Mouse (Mus musculus) adipocyte (in vitro differentiated cells): ENCODE results near the gene Mycbp.

Source experiments
- DNase-seq: peaks from one replicate; pipeline ENCODE4 v3.0.0-alpha.2; 2016; ENCODE audit warnings: low spot score

The Mycbp gene

DNA sequence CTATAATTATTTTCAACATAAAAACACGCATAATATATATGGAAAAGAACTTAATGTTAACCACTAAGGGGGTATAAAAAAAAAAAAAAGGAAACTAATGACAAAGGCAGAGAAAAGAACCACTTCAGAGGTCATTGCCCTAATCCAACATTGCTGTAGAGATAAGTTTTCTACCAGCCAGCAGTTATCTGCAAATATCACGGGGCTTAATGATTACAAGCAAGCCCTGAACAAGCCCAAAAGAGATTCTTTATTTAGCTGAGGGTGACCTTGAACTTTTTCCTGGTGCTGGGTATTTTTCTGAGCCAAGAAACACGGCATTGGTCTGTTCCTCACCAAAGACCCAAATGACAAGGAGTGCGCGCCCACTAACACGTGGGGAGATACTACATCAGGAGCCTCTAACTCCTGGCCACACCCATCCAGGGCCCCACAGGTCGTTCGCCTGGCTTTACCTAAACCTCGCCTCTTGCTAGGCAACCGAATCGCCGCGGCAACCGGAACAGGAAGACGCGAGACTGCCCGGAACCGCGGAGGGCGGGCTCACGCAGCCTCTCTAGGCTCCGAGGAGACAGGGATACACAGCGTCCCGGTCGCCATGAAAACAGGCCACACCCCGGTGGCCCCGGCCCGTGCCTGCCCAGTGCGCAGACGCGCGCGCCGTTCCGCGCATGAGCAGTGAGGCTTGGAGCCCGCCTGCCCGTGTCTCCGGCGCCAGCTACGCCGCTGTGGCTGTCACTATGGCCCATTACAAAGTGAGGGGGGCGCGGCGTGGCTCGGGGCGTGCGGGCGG, at the start of gene Mycbp:
TSS of gene Mycbp (plus strand) at position 500 of the 793 bp plus-strand sequence.
- DNase-seq: peak; percentile 97

DNA sequence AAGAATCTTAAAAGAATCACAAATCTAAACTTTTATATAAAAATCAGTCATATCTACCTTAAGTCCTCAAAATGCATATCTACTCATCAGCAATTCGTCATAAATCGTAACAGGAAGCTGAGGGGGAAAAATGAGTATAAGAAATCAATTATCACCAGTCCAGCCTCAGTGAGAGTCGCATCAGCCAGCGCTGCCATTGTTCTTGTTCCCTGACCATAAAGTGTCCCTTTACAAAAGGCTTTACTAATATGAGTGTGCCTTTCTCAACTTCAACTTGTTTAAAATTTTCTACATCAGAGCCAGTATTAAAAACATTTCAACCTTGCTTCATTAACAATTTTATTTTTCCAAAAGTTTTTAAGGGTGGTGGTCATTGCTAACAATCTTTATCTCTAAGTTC, 47.7 kb upstream of the Mycbp start:
- DNase-seq: no peak

DNA sequence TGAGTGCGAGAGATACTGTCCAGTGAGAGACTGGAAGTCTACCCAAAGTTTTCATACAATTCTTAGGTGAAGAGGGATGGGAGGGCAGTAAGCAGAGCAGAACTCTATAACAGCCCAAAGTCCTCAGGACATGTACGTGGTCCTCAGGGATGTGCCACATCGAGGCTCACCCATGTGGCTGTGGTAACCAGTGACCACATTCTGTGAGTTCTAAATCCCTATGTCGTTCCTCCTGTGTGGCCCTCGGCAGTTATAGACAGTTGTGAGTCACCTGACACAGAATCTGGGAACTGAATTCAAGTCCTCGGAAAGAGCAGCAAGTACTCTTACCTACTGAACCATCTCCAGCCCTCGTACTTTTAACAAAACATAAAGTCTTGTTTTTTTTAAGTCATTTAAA, 46.5 kb upstream of the Mycbp start:
- no peak for DNase-seq

DNA sequence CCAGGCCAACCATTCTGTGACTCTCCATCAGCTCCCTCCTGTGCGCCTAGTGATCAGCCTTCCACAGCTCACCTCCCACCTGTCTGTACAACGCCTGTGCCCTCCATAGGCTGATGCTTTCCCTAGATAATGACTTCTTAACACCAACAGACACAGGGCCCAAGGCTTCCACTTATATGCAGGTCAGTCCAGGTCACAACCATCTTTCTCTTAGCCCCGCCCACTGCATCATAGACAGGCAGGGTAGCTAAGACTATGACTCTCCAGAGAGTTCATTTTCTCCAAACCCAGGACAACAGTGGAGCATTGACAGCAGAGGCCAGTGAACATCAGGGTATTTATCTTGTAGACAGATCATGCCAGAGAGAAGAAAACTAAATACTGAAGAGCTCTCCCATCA, 45.3 kb upstream of the Mycbp start, which contains the start of gene 4933427I04Rik:
TSS of gene 4933427I04Rik (plus strand) at position 301 of the 400 bp plus-strand sequence.
- DNase-seq: no peak

DNA sequence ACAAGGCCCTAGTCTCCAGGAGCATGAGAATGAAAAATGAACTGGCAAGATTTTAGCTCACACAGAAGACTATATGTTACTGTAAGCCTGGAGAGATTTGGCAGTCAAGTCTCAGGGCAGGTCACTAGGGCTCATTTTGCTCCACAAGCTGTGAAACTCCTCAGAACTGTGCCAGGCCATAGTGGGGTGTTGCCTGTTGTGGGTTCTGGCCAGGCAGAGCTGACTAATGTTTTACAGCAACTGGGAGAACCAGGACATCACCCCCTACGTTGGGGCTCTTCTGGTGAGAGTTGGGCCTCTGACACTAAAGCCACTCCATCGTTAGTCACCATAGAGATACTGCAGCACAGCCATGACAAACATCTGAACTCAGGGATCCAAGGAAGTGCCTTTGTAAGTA, 44.8 kb upstream of the Mycbp start:
- DNase-seq: no peak

DNA sequence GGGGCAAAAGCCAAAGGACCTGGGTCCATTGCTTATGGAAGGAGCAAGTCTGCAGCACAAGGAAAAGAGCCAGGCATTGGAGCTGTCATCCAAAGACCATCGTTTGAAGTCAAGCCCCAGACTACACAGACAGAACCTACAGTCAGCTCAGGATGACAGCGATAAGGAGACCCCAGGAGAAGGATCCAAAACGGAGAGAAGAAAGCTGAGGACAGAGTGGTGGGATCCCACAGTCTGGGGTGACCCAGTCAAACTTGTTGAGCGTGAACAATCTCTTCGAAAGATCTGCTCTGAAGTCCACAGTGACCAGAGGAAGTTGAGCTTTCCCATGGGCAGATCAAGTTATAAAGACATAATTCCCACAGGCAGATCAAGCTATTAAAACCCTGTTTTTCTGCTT, 44.0 kb upstream of the Mycbp start:
- no peak for DNase-seq

DNA sequence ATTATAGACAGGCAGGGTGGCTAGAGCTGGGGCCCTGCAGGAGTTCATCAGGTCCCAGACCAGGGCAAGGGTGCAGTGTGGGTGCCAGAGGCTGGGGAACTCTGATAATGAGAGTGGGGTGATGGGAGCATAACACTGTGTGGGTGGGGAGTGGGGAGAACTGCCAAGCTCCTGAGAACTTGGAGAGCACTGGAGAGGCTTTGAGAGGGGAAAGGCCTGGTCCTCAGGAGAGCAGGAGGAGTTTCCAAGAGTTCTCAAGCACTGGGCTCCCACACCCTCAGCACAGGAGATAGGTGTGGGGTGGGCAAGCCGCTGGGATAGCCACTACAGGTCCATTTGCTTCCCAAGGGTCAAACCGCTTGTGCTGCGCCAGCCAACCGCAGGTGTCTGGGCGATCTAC, 10.9 kb upstream of the Mycbp start:
- peak; percentile 43 for DNase-seq

DNA sequence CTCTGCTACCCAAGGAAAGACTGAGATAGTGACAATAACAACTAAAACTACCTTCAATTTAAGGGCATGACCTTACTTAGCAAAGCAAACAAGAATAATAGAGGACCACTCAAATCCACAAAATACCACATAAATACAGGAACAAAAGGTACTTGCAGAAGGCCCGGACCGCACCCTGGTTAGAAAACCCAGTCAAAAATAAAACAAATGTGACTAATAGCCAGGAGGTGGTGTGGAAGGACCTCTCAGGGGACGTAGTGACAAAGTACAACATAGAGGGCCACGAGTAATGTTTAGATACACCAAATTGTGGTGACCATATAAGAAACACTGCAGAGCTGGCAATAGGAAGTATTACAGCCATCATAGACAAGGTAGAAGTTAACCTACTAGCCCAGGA, 10.3 kb upstream of the Mycbp start:
- no peak for DNase-seq

DNA sequence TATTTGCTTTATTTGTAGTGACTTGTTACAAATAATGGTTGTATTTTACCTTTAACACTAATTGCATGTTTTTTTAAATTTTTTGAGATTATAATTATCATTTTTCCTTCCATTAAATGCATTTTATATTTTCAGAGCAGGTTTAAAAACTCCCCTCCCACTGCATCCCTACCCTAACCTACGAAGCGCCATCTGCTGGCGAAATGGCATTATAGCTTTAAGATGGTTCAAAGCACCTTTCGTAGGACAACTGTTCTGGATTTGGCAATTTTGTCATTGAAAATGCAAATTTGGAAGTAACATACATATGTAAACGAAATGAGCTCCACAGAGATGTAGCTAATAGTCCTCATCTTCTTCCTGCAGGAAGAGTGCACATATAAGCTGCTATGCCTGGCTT, 5.9 kb upstream of the Mycbp start:
- peak; percentile 70 for DNase-seq

DNA sequence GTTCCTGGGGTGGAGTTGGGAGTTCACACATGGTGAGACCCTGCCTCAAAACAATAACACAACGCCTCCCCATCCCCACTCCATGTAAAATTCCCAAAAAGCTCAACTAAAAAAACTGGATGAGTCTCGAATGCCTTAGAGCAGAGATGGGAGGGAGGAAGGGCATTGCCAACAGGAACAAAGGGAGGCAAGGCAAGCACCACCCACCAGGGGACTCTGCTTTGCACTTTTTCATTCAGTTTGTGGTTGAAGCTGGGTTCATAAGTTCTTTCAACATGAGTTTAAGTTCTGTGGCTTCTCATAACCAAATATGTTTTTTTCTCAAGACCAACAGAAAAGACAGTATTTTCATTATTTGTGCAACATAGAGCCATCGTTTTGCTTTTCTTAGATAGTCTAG, 1.2 kb upstream of the Mycbp start:
- DNase-seq: no peak

DNA sequence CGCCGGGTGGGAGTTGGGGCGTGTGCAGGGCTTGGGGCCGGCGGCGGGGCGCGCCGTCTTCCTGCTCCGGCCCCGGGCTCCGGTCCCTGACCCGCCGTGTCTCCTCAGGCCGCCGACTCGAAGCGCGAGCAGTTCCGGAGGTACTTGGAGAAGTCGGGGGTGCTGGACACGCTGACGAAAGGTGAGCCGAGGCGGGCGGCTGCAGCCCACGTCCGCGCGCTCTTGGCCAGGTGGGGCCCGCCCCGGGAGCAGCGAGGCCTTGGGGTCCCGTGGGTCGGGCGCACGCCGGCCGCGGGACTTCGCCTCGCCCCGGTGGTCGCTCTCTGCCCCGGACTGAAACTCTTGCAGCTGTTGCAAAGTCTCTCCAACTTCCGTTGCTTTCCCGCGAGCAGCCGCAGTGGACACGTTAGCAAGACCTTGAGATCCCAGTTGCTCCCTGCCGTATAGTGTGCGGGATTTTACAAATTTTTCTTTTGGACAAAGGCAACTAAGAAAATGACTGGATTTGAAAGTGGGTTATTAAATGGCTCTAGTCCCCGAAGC, 565 bp downstream of the Mycbp start:
- peak; percentile 45 for DNase-seq

DNA sequence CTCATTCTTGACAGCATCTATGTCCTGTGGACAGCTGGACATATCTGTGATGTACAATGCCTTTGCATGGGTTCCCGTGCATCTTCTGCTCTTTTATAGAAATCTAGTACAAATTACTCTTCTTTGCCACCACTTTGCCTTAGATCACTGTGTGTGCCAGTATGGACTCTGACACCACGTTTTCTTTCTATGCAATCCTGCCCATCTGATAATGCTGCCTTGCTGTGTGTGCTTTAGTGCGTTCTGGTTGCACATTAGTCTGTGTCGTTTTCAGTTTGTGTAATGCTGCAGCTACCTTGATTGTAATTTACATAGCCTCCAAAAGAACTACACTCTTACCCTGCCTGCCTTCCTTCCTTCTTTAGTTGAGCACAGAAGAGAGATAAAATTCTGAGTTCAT, 6.9 kb downstream of the Mycbp start:
- no peak for DNase-seq

DNA sequence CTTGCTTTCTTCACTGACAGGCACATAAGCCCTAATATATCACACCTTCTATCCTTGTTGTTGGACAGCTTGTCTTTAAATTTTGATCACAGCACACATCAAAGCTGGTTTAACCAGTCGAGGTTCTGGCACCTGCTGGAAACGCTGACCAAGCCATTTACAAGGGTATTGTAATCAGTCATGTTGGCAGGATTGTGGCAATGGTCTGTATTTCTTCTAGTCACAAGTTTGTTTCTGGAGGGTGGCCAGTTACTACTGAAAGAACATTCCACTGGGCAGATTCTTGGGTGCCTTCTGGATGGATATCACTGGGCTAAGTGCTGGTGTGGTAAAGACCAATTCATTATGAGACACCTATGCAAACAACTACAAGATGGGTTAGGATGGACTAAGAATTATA, 7.8 kb downstream of the Mycbp start:
- peak; percentile 74 for DNase-seq

DNA sequence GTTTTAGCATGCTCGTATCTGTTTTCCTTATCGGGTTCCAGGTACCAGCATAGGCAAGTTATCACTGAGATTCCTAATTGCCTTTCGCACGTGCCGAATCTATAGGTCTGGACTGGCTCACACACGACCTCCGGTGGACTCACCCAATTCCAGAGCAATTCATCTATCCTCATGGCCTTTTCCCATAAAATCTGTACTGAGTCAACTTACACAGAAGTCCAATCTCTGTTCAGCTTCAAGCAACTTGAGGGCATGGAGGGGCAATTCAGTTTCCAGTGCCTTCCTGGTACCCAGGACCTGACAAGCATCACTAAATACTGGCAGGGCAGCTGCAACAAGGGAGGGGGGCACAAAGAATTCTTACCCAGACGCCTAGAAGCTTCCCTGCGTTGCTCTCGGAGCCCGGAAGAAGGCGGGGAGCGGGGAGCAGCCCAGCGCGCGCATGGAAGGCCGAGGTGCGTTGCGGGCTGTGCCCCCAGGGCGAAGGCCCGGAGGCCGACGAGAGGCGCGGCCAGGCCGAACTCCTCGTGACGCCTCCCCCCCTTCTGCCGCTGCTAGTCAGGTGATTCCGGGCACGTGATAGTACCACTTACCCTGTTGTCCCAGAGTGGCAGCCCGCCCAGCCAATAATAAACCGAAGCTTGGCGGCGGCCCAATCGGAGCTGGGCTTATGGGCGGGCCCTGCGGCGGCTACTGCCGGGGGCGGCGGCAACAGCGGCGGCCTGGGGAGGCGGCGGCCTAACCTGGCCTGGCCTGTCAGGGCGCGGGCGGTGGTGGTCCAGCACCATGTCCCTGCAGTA, 12.3 kb downstream of the Mycbp start, which contains the start of gene Rragc:
TSS of gene Rragc (plus strand) at position 699 of the 800 bp plus-strand sequence.
- DNase-seq: peak; percentile 98

DNA sequence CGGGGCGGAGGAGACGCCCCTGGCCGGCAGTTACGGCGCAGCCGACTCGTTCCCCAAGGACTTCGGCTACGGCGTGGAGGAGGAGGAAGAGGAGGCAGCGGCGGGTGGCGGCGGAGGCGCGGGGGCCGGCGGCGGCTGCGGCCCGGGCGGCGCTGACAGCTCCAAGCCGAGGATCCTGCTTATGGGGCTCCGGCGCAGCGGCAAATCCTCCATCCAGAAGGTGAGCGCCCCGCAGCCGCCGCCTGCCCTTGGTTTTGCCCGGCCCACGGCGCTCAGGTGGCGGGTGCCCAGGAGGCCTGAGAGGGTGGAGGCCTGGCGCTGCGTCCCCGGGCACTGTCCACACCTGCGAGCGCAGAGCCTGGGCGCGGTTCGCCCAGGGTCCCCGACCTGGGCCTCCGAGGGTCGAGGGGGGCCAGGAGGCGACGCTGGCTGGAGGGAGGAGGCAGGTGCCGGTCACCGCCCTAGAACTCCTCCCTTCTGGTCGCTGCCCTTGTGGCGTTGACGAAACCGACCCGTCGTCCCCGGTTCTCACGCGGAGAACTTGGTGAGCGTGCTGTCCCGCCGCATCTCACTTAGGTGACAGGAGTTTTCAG, 13.0 kb downstream of the Mycbp start, which contains the start of gene 4930535I16Rik:
TSS of gene 4930535I16Rik (minus strand) at position 475 of the 593 bp plus-strand sequence.
- DNase-seq: peak; percentile 42

DNA sequence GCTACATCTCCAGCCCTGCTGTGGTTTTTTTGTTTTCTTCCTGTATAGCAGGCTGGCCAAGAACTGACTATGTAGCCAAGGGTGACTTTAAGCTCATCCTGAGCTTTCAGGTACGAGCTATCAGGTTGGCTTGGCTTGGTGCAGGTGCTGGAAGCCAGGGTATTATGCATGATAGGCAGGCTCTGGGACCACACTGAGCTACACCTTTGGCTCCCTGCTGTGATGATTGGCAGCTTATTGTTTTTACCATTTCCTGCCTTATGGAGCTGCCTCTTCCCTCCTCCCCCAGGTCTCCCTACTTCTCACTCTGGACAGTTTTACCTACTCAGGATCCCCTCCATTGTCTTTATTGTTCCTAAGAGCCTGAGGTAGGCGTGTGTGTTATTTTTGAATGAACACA, 14.2 kb downstream of the Mycbp start:
- no peak for DNase-seq

DNA sequence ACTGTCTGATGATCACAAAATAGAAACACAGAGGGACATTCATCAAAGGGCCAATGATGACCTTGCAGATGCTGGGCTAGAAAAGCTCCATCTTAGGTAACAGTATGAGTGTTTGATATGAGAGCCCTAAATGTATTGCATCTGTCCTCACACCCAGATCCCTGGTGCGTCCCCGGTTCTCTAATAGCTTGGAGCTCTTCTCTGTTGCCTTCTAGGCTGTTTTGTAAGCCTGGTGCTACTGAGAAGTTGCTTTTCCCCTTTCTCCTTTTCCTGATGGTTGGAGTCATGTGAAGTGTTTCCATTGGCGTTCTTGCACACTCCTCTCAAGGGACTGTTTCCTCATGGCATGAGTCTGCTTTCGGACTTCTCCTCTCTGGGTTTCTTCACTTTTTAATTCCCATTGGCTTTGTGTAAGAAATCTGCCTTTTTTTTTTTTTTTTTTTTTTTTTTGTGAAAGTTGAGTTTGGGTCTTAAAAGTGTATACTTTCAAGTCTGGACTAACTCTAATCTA, 16.5 kb downstream of the Mycbp start:
- peak; percentile 84 for DNase-seq

DNA sequence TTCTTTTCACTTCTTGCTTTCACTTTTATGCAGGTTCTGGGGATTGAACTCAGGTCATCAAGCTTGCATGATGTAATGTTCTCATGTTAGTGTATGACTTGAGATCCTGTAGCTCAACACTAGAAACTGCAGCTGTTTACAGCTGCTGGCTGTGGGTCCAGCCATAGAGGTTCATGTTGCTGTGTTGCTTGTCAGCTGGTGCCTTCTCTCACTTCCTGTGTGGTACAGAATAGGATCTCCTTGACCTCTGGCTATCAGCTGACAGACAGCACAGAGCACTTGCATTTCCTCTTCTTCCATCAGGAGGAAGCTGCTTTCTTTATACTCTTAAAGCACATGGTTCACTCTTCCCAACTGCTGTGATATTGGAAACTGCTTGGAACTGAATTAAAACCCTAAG, 23.3 kb downstream of the Mycbp start:
- DNase-seq: no peak

DNA sequence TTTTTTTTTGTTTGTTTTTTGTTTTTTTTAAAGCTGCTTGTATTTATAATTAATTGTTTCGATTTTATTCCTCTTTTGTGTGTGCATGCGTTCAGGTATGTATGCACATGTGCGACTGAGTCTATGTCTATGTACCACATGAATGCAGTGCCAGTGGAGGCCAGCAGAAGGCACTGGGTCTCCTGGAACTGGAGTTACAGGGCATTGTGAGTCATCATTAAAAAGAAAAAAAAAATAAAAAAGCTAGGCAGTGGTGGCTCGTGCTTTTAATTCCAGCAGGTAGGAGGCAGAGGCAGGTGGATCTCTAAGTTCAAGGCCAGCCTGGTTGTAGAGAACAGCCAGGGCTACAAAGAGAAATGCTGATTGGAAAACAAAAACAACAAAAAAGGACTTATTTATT, 25.4 kb downstream of the Mycbp start:
- DNase-seq: no peak

DNA sequence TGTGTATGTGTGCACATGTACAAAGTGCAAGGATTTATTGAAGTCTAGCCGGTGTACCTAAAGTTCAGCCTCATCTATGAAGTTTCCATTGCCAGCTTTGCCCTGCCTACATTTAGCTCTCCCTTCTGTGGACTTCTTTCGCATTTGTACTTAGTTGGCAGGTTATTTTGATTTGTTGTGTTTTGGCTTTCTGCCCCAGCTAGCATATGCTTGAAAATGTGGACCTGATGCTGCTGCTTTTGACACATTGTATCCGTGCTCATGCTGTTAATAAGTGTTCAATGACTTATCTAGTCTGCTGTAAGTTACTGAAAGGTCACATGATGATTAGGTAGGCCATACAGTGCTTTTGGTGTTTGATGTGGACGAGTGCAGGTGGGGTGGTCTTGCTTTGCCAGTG, 29.7 kb downstream of the Mycbp start:
- peak; percentile 42 for DNase-seq

DNA sequence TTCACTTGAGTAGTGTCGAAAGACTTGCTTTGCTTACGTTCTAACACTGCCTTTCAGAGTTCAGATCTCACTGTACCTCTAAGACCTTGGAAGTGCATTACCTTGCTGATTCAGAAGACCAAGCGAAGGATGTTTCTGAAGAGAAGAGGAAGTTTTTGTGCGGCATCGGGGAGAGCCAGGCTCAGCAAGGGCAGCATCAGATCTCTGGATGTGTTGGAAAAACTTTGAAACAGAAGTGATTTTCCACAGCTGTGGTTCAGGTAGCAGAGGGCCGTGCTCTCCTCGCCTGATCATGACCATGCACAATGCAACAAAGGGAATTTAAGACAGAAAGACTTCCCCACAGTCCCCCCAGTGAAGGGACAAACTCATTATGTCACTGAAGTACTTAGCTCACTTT, 31.4 kb downstream of the Mycbp start:
- DNase-seq: no peak

DNA sequence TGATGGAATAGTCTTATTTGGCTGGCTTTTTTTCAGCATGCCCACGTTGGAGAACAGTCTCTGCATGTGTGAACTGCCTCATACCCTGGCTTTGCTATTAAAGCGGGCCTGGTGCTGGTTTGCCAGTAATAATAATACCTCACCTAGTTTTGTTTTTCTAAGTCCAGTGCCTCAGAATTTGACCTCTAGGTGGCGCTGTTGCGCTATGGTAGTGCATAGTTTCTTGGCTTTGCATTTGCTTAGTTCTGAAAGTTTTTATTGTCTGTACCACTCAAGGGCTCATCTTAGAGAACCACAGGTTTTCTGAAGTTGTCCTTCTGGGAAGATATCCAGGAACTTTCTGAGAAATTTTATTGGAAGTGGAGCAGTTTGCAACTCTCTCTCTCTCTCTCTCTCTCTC, 35.2 kb downstream of the Mycbp start:
- peak; percentile 81 for DNase-seq
